9 mouse cellular contexts compared by ENCODE assay signal in genomic region chr11:114880589-114880988, GRCm38 (mm10). TPM values are rescaled to one million over a fixed set of nuclear protein-coding genes. Genes with fewer than 3 reads are reported as not detected.
A peak's percentile ranks its signal among the peaks of the same experiment; 100 is the strongest.
DNase-seq lines count a peak whose midpoint lies in the region; ATAC-seq and TF ChIP-seq lines count a peak whose summit lies in the region.
"Had no signal": no experiment of that assay in that cellular context is flagged by ENCODE, and none has a peak within 500 bp of the region (broad histone marks: within the 10 kb centered on the region; RNA-seq: fewer than 3 reads in every experiment).

No protein-coding gene starts in this region.

- H3K4me2 ChIP-seq in hindbrain, postnatal 0 days (ENCODE audit: low read depth, low read length) = no peak overlapping the region
- H3K4me2 ChIP-seq: liver, embryonic 13.5 days had no signal

- TF ChIP-seq CTCF in hindbrain, postnatal 0 days (IDR thresholded peaks at IDR 0.05; ENCODE audit: low read depth) = peak; percentile 76

- ATAC-seq in hindbrain, postnatal 0 days = no peak

- no peaks in the 10 kb centered on the region for H3K27me3 ChIP-seq in hindbrain, postnatal 0 days (ENCODE audit: insufficient read depth, low read length)
- H3K27me3 ChIP-seq: liver, embryonic 13.5 days had no signal

- peak; percentile 53 for DNase-seq in adrenal gland, postnatal 10 days
- DNase-seq in adrenal gland, adult 8-10 months = no peak
- peak; percentile 20 to 52 for DNase-seq in left cerebral cortex, adult 18-20 months (ENCODE audit: low spot score in 2 of 2)
- no peak for DNase-seq in left cerebral cortex, adult 11 months (ENCODE audit: low spot score)
- peak; percentile 23 for DNase-seq in T-cell, adult 2 months (ENCODE audit: low spot score)
- DNase-seq in hindbrain, postnatal 0 days (ENCODE audit: low spot score) = peak; percentile 72
- DNase-seq in retina, postnatal 1 day = peak; percentile 76
- DNase-seq in urinary bladder, postnatal 14 days (ENCODE audit: low spot score) = no peak
- DNase-seq: liver, embryonic 13.5 days had no signal

- H3K9me3 ChIP-seq in hindbrain, postnatal 0 days (ENCODE audit: low read length) = no peaks in the 10 kb centered on the region
- H3K9me3 ChIP-seq: liver, embryonic 13.5 days had no signal

- no peak overlapping the region for H3K4me3 ChIP-seq in hindbrain, postnatal 0 days (ENCODE audit: low read length)
- H3K4me3 ChIP-seq: liver, embryonic 13.5 days had no signal

- H3K4me1 ChIP-seq in hindbrain, postnatal 0 days (ENCODE audit: insufficient read depth, low read length) = peaks cover 5% of the 10 kb centered on the region; the same call in 1 of the 2 replicates

- H3K36me3 ChIP-seq in hindbrain, postnatal 0 days (ENCODE audit: insufficient read depth, low read length) = no peaks in the 10 kb centered on the region
- H3K36me3 ChIP-seq: liver, embryonic 13.5 days had no signal

- no peak overlapping the region for H3K9ac ChIP-seq in hindbrain, postnatal 0 days (replicated peaks; ENCODE audit: low read length)
- H3K9ac ChIP-seq: liver, embryonic 13.5 days had no signal

- H3K27ac ChIP-seq in hindbrain, postnatal 0 days = no peak overlapping the region
- H3K27ac ChIP-seq: liver, embryonic 13.5 days had no signal

- WGBS in hindbrain, postnatal 0 days = 7% methylated on average over 1 of the region's 1 CpGs

RNA-seq across cellular contexts. Expression of gene Cd300a, which starts 9.3 kb away (rescaled TPM):
- 1 to 10 TPM; 1.3 to 1.5 TPM for total RNA-seq in adrenal gland, postnatal 10 days (2021)
- 1 to 10 TPM; 1.1 to 3.9 (median 3.3) TPM for total RNA-seq in adrenal gland, adult 8-10 months (2022)
- under 1 TPM; 0.65 to 0.80 TPM for total RNA-seq in left cerebral cortex, adult 18-20 months (2021)
- 1.1 and 2.6 TPM in 2 replicates for total RNA-seq in hindbrain, postnatal 0 days (2014; rRNA removed)
- polyA plus RNA-seq in hindbrain, postnatal 0 days (2015; fragmentation: Nextera tagmentation; extraction: Ambion mirVana) = 1.4 and 1.5 TPM in 2 replicates

RNA-seq across cellular contexts. Expression of gene Gprc5c, which starts 29.6 kb away (rescaled TPM):
- 10 to 100 TPM; 26.2 to 27.9 TPM for total RNA-seq in adrenal gland, postnatal 10 days (2021)
- total RNA-seq in adrenal gland, adult 8-10 months (2022) = 1 to 10 TPM; 4.3 to 7.7 (median 4.6) TPM
- total RNA-seq in left cerebral cortex, adult 18-20 months (2021) = 1 to 10 TPM; 4.3 to 6.5 TPM
- 12.8 and 14.1 TPM in 2 replicates for total RNA-seq in hindbrain, postnatal 0 days (2014; rRNA removed)
- 7.5 and 7.8 TPM in 2 replicates for polyA plus RNA-seq in hindbrain, postnatal 0 days (2015; fragmentation: Nextera tagmentation; extraction: Ambion mirVana)

RNA-seq across cellular contexts. Expression of gene Cd300lb, which starts 53.6 kb away (rescaled TPM):
- total RNA-seq in adrenal gland, postnatal 10 days (2021) = 1 to 10 TPM in 1 of 2 experiments, under 1 TPM in 1; 0.63 to 1.6 TPM
- total RNA-seq in adrenal gland, adult 8-10 months (2022) = 1 to 10 TPM; 1.3 to 3.1 (median 1.7) TPM
- total RNA-seq in left cerebral cortex, adult 18-20 months (2021) = not detected
- 0.37 TPM in 1 of 2 replicates, not detected in the other for total RNA-seq in hindbrain, postnatal 0 days (2014; rRNA removed)
- polyA plus RNA-seq in hindbrain, postnatal 0 days (2015; fragmentation: Nextera tagmentation; extraction: Ambion mirVana) = 0.08 TPM in 1 of 2 replicates, not detected in the other

Comparison
In these comparisons a context has a peak if more than half of its experiments do, and no peak if none do; other contexts are left out.
1. DNase-seq: peak in adrenal gland, postnatal 10 days (single experiment), left cerebral cortex, adult 18-20 months (2 of 2), T-cell, adult 2 months (single experiment), hindbrain, postnatal 0 days (single experiment) and retina, postnatal 1 day (single experiment); none in adrenal gland, adult 8-10 months (single experiment), left cerebral cortex, adult 11 months (single experiment) and urinary bladder, postnatal 14 days (single experiment).